Mouse (Mus musculus) embryo, embryonic 10 days (tissue): ENCODE data around the gene Nme9.

Experiments used
- DNase-seq: peaks from one replicate; pipeline ENCODE4 v3.0.0-alpha.2; 2015; ENCODE audit warnings: low spot score

Nme9 gene

DNA sequence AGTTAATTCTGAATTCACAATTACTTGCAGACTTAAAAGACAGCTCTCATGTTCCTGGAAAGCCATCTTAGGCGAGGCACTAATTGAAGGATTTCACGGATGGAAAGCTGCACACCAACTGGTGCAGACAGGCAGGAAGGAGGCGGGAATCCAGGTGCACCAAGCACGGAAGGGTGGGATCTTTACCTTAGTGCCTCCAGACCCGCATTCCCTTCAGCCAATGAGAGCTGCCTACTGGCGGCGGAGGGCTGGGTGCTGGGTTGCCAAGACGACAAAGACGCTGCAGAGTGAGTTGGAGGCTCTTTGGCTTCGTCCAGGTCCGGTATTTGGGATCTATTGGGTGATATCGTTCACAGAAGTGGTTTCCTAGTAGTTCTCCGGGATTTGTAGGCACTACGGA, at the start of gene Nme9:
Gene Nme9, plus strand, starts transcription at position 315 of the 400 bp plus-strand sequence.
- DNase-seq: peak; percentile 37

DNA sequence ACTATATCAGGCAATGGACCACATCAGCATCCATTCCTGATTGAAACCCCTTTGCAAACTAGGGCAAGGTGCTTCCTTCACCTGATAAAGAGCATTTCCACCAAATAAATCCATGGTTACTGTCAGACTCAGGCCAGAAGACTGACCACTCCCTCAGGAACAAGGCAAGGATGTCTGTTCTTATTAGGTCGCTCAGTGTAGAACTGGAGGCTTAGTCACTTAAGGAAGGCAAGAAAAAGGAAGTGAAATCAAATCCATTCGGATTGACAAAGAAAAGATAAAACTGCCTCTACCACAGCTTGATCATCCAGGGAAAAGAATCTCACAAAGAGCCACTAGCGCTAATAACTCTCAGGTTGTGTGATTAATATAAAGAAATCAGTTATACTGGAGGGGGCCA, 42.0 kb upstream of the Nme9 start:
- no peak for DNase-seq

DNA sequence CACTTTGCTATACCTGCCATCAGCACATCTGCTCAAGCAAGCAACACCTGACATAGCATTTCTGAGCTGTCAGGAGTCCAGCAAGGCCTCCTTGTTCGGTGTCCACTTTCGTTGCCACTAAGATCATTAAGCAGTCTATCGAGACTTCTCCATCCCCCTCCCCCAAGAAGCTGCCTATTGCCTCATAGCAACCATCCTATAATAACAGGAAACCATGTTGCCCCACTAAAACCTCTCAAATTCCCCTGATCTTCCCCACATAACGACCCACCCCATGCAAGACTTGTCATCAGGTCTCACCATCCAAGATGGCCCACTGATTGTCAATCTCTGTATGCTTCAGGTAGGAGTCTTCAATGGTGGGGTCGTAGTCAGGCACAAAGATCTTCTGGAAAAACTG, 40.2 kb upstream of the Nme9 start:
- DNase-seq: no peak

DNA sequence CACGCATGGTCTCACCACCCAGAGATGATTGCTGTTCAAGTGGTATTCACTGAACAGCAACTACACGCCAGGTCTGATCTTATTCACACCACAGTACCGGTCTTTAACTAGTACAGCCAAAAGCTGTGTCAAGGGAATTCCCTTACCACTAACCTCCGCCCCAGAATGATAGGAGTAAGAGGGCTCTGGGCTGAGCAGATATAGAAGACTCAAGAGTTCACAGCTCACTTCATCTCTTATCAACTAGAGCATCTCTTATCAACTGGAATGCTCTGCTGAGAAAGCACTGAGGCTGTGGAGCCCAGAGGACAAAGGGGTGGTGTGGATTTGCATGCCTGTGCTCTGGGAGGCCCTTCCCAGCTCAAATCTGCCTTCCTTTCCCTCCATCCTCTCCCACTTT, 39.5 kb upstream of the Nme9 start:
- no peak for DNase-seq

DNA sequence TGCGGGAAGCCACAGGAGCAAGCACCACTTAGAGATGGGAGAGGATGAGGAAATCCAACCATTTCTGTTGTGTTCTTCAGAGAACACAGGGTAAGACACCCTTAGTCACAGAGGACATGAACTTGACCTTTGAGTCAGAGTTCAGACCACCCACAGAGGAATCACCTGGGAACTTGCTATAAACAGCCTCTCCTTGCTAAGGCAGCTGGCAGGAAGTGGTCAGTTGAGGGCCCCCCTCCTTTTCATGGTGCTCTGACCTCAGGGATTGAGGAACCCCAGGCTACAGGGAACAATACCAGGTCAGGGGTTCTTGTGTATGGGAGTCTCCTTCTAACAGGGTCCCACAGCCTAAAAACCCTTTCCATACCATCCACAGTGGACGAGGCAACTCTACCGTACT, 34.5 kb upstream of the Nme9 start:
- no peak for DNase-seq

DNA sequence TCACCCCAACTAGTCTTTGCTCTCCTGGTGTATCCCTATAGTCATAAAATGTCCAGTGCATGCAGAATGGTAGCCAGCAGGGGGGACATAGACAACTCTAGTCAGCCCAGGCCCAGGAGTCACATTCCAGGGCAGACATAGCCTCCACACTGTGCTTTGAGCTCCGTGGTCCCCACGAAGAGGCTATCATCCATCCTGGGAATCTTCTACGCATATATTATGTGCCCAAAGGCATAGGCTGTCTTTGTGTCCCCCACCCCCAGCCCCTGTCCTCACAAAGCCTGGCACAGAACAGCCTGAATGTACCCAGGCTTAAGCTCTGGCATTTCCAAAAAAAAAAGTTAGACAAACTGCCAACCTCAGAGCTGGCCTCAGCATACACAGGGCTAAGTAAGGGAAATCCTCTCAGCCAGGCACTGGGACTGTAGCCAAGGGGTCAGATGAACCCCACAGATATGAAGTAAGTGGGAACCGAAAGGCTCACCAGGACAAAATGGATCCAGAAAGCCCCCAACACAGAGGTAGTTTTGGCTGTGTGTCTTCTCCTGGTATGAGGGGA, 33.9 kb upstream of the Nme9 start:
- DNase-seq: no peak

DNA sequence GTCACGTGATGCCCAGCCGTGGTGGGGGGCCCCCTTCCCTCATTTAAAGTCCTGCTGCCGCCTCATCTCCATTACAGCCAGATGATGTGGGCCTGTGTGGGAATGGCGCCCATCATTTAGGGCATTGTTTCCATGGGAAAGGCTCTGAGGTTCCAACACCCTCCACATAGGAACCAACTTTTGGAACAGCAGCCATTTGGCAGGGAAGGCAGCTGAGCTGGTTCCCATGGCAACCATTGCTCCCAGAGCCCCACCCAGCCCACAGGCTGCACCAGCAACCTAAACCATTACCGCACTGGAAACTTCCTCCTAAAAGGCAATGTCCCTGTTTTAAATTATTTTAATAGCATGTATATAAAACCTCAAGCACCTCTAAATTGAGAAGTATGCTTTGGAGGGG, 32.9 kb upstream of the Nme9 start:
- peak; percentile 17 for DNase-seq

DNA sequence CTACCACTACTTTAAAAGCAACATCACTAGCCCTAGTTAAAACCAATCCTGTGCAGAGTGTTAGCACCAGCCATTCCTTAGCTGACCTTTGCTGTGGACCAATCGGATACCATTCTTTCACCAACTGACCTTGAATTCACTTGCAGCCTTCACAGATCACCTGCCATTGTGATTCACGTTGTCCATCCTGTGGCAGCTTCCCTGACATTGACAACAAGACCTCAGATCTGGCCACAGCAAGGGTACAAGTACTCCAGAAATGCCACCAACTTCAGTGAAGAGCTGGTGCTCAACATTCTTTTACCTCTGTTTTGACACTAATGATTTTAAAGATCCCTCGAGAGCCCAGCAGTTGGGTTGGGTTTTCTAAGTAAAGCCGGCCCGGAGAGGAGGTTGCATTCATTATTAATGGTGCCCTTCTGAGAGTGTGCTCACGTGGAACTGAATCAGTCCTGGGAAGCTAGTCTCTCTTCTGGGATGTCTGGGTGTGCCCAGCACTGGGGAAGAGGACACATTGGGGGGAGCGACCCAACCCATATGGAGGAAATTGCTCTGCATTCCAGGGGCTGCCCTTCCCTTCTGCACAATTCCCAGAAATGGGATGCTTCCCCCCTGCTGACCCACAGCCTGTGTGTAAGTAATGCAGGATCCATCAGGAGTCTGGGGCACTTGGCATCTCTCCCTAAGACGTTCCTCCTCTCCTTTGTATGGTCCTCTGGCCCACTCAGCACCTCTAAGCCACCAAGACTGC, 31.1 kb upstream of the Nme9 start:
- no peak for DNase-seq

DNA sequence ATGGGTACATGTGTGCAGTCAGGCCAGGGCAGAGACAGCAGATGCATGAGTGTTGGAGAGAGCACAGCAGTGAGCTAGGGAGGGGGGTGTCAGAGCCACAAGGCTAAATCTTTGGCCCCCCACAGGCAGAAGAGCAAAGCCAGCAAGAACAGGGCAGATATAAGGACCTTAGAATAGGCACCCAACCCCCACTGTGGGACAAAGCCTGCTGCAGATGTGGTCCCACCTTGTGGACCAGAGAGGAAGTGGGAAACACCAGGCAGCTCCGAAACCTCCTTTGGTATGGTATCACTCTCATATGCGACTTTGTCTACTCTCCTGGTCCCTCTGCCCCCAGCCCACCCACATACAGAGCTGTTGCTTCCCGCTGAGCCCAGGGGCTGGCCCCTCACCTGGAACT, 29.4 kb upstream of the Nme9 start:
- DNase-seq: no peak

DNA sequence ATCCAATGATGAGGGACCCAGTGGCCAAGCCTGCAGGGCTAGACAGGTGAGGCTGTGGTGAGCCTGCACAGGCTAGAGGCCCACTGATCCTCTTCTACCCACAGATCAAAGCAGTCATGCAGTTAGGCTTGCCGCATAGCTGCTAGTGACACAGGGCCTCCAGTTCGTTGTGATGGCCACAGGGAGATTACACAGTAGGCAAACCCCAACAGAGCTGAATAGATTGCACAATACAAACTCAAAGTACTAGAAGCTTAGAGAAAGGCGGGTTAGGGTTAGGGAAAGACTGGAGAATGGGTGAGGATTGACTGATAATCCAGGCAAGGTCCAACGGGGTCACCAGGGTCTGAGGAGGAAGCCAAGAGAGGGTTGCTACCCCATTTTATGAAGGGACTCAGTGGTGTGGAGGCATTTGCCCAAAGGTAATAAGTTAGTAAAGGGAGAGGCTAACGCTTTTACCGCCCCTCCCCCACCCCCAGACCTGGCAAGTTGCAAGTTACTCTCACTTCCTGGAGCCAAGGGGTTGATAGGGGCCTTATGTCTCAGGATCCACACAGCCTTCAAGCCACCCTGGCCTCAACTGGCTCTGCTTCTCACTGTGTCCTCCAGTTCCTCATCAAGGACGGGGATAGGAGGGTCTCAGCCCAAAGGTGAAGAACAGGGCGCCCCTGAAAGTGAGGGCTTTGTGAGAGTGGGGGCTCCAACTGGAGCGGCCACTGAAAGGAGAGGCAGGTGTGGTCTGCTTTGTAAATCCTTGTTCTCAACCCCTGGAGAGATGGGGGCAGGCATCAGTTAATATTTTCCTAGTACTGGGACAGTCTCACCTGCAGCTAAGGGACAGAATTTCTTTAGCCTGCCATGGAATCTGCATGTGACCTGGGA, 27.3 kb upstream of the Nme9 start:
- no peak for DNase-seq

DNA sequence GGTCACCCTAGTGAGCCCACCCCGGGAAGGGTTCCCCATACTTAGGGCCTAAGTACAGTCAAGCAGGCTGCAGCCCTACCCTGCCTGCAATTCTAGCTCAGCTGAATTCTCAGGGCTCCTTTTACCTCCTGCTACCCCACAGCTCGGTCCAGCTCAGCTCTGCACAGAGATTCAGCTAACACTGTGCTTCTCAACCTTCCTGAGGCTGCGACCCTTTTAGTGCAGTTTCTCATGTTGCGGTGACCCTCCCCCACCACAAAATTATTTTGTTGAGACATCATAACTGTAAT, 26.8 kb upstream of the Nme9 start:
- no peak for DNase-seq

DNA sequence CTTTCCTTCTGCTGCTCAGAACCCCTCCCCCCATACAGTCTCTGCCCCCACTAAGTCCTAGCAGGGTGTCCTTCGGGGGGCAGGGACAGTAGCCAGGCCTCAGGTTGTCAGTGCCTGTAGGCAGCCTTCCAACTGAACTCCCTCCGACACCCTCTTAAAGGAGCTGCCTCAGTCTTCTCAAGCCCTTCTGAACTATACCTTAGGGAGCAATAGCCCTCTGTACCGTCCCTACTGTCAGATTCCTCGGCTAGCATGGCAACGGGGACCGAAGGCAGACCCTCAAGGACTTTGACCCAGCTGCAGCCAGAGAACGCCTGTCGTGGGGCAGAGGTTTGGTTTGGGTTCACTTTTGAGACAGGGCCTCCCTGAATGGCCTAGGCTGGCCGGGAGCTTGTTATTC, 26.0 kb upstream of the Nme9 start:
- DNase-seq: no peak

DNA sequence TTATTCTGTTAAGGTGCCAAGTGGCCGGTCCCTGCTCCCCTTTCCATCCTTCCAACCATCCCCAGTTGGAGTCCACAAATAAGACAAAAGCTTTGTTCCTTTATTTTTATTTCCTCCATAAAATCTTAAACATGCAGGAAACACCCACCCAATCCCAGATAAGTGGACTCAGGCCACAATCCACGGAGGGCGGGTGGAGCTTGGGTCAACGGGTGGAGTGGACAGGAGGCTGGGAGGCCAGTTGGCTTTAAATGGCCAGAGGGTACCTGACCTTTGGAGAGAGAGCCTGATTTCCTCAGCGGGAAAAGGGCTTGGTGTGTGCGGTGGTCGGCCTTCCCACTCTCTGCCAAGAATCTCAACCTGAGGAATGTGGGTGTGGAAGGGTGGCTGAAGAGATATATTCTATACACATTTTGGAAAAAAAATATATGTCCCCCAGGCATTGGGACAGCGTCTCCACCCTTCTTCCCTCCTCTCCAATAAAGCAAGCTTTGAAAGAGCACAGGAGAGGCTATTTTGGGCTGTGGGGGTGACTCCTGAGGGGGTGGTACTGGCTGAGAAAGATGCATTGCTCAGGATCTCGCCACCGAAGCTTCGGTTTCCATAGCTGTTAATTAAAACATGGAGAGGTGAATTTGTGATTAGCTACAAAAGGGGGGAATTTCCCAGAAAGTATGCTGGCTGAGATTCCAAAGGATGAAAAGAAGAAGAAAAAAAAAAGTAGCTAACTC, 22.5 kb upstream of the Nme9 start:
- DNase-seq: no peak

DNA sequence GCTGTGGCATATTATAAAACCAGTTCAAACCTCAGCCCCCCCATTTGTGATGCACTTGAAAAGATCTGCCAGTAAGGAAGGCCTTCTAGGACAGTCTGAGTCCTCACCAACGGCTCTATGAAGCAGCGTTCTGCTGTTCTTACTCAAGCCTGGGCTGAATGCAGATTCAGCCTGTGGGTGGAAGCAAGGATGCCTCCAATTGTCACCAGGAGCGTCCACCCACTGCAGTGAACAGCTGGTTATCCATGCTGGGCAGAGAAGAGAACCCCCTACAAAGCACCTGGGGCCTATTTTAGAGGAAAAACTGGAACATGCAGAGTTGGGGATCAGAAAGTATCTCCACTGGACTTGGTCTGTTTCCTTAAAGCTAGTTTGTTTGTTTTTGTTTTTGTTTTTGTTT, 21.4 kb upstream of the Nme9 start:
- DNase-seq: no peak

DNA sequence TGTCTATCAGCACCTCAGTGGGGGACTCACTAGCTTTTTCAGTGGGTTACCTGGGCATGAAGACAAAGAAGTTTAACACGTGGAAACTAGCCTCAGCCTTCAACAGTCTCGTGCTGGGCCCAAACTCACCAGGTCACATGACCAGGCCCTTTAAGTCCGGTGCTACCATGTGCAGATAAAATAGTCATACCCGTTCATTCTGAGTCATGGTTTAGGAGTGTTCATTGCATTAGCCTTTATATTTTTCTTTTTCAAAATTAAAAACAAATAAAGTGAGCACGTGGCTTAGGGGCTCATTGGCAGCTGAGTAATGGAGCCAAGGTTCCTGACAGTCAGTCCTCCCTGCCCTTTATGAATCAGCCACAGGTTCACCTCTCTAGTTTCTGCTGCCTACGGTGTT, 20.5 kb upstream of the Nme9 start:
- DNase-seq: no peak

DNA sequence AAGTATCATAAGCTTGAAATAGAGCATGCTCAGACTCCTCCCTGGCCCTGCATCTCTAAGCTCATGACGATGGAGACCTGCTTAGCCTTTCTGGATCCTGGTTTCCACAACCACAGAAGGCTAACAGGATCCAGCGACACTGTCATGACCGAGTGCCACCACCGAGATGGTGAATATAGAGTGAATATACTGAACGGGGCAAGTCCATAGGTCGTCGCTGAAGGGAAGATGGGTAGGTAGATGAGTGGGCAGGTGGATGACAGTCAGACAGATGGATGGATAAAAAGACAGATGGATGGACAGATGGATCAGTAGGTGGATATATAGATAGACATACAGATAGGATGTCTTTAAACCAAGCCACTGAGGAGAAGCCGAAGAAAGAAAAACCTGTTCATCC, 19.9 kb upstream of the Nme9 start:
- DNase-seq: no peak

DNA sequence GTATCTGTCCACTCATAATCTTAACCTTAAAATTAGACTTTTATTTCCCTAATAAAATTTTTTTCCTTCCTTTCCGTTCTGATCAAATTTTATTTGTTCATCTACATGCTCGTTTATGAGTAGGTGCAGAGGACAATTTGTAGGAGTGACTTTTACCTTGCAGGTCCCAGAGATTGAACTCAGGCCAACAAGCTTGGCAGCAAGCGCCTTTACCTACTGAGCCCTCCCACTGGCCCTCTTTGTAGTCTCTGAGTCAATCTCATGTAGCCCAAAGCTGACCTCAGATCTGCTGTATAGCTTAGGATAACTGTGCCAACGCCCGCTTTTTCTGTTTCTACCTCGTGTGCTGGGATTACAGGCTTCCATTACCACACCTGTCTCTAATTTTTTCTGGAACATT, 19.3 kb upstream of the Nme9 start:
- DNase-seq: no peak

DNA sequence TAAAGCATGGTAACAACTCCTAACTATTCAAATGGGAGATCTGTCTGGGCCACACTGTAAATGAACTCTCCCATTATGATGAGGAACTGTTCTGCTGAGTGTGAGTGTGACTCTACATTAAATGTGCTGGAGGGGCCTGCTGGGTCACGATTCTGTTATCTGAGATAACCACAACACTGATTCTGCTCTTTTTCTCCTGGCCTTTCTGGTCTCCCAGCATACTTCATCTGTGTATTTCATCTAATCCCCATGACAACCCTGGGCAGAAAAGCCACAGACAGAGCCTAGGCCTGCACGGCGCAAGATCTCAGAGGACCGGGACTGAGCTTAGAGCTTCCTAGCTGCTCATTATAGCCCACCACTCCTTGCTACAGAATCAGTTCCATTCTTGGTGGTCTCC, 18.8 kb upstream of the Nme9 start:
- no peak for DNase-seq

DNA sequence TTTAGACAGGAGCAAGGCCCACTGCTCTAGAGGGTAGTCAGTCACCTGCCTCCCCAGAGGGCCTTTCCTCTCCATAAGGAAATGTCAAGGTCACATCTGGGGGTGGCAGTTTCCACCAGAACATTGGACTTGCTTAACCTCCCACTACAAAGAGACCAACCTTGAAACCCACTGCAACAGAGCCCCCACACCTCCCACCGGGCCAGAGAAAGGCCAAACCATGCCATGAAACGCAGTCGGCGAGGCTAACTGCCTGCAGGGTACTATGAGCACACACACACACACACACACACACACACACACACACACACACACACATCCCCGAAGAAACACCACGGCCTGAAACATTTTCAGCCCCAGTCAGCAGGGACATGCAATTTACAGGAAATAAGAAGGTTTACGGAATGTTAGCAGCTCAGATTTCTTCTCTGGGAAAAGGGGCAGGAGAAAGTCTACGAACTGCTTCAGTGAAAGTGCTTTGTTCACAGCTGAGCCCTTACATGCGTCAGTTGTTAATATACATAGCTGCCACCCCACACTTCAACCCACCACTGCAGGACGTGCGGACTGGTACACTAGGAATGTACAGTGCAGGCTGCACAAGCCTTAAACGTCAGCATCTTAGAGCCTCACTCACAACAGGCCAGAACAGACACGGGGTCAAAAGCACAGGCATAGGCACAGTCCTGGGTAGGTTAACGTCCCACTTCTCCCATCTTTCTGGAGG, 16.2 kb upstream of the Nme9 start:
- peak; percentile 15 for DNase-seq

DNA sequence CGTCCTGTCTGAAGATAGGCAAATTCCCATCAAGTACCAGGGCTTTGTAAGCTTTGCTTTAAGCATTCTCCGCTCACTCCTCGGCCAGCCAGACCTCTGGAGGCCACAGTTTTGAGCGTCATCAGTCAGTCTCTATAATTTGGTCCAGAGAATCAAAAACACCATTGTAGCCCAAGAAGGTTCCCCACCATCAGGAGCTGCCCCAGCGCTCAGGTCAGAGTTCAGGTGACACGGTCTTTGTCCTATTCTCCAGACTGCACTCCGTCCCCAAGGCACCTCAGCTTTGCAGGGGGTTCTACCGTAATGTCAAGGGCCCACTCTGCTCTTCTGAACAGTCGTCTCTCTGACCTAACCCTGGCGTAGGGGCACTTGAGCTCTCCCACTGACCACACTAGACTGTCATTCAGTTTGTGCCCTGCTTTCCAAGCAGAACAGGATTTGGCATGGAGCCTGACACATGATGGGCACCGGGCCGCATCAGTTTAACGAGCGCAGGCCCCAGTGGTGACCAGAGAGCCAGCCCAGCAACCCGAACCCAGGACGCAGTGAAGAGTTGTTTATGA, 15.6 kb upstream of the Nme9 start:
- DNase-seq: peak; percentile 44

DNA sequence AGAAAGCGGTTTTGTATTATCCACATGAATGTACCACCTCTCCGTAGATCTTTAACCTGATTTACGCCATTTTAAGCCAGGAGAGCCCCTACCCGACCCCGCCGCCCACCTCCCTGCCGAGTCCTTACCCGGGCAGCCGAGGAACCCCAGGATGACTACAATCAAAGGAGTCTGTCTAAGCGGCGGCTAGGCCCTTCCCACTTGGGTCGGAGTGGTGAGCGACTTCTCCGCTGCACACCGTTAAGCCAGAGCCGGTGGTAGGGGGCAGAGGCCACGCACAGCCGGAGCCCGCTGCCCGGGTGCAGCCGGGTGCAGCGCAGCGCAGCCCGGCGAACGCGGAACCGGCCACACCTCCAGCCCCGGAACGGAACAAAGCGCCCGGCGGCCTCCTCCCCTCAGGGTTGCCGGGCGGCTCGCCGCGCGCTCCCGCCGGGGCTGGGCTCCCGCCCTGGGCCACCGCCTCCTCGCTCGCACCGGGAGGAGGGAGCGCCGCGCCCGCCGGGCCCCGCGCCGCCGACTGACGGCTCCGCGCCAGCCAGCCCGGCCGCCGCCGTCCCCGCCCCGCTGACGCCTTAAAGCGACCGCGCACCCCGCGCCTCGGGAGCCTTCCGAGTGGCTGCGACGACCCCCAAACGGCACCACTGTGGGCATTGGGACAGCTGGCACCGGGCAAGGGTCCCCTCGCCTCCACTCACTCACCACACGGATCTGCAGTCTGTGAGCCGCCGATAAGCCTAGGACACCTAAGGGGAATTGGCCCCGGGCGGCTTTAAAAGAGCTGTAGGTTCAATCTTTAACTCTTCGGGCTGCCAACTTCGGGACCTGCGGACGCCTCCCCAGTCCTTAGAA, 14.9 kb upstream of the Nme9 start:
- DNase-seq: peak; percentile 61
